Comparison of ENCODE assay signal across 30 mouse cellular contexts in the genomic region with DNA sequence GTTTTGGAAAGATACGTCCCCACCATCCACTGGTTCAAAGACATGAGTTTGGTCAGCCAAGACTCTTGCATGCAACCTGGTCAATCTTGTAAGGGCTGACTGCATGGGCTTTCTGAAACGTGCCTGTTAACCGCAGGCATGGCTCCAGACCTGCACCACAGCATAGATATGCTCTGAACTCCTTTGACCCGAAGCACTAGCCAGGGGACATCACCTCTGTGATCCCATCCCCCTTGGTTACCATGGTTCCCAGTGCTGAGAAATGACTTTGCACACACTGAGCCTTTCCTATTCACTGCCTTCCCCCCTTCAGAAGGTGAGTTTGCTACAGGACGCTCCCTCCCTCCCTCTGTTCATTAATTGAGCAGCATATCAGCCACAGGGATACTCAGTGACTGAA. TPM values are rescaled to one million over a fixed set of nuclear protein-coding genes. Genes with fewer than 3 reads are reported as not detected.
DNase-seq lines count a peak whose midpoint lies in the region; ATAC-seq and TF ChIP-seq lines count a peak whose summit lies in the region.
"Had no signal": no experiment of that assay in that cellular context is flagged by ENCODE, and none has a peak within 500 bp of the region (broad histone marks: within the 10 kb centered on the region; RNA-seq: fewer than 3 reads in every experiment).

No protein-coding gene starts in this region.

- TF ChIP-seq EP300 in heart, adult 2 months (IDR thresholded peaks at IDR 0.05; ENCODE audit: insufficient read depth, low read depth, low read length) = no peak

- no peaks in the 10 kb centered on the region for H3K9me3 ChIP-seq in embryonic facial prominence, embryonic 14.5 days (ENCODE audit: control insufficient read depth, low read length)
- H3K9me3 ChIP-seq in neural tube, embryonic 11.5 days (ENCODE audit: control insufficient read depth, low read length) = no peaks in the 10 kb centered on the region
- H3K9me3 ChIP-seq: G1E; hindbrain, embryonic 13.5 days; liver, embryonic 15.5 days; lung, embryonic 15.5 days; midbrain, embryonic 10.5 days; midbrain, embryonic 15.5 days; neural tube, embryonic 13.5 days had no signal

- H3K4me2 ChIP-seq in embryonic facial prominence, embryonic 14.5 days (ENCODE audit: low read depth, low read length) = no peak overlapping the region
- no peak overlapping the region for H3K4me2 ChIP-seq in neural tube, embryonic 11.5 days (ENCODE audit: low read depth)
- H3K4me2 ChIP-seq: heart, embryonic 11.5 days; hindbrain, embryonic 13.5 days; liver, embryonic 15.5 days; lung, embryonic 15.5 days; midbrain, embryonic 15.5 days; neural tube, embryonic 13.5 days had no signal

- no peak for TF ChIP-seq CTCF in heart, adult 2 months (IDR thresholded peaks at IDR 0.05)

- H3K4me1 ChIP-seq in heart, adult 2 months (ENCODE audit: control insufficient read depth, insufficient read depth, low read length) = peaks cover 6% of the 10 kb centered on the region; the same call in 1 of the 2 replicates
- H3K4me1 ChIP-seq in embryonic facial prominence, embryonic 14.5 days (ENCODE audit: control insufficient read depth, insufficient read depth, low read length) = peaks cover 59% of the 10 kb centered on the region
- H3K4me1 ChIP-seq in neural tube, embryonic 11.5 days (ENCODE audit: control insufficient read depth, insufficient read depth, low read length) = peaks cover 44% of the 10 kb centered on the region
- H3K4me1 ChIP-seq: liver, embryonic 15.5 days had no signal

- WGBS in heart, adult 2 months = 58% methylated on average over 5 of the region's 5 CpGs
- WGBS in embryonic facial prominence, embryonic 14.5 days = 62% methylated on average over 5 of the region's 5 CpGs
- 47% methylated on average over 5 of the region's 5 CpGs for WGBS in neural tube, embryonic 11.5 days

- peak; percentile 80 for DNase-seq in heart, adult 11 months
- DNase-seq in heart, adult 2 months = no peak
- DNase-seq in R1 (ENCODE audit: low read depth, low spot score) = peak; percentile 35
- no peak for DNase-seq in embryonic facial prominence, embryonic 14.5 days (ENCODE audit: low spot score)
- peak; percentile 36 for DNase-seq in neural tube, embryonic 11.5 days (ENCODE audit: low spot score)
- DNase-seq in cerebellum, adult 11-12 months = no peak
- no peak for DNase-seq in layer of hippocampus, adult 9-11 months
- DNase-seq: adrenal gland, postnatal 36 days; cerebellum, adult 2 months; cerebellum, postnatal 14 days; gastrocnemius, postnatal 14 days; heart, postnatal 36 days; kidney, adult 11 months; kidney, postnatal 14 days; retina, postnatal 1 day; right cerebral cortex, postnatal 14 days; spleen, adult 18-20 months; thymus, postnatal 25 days had no signal

- intact Hi-C loops in heart, adult 2 months (cut with DNase I) = no loop called here

- H3K79me2 ChIP-seq in heart, adult 2 months (replicated peaks; ENCODE audit: control insufficient read depth, insufficient read depth, low read length) = no peaks in the 10 kb centered on the region

- no peak for TF ChIP-seq POLR2A in heart, adult 2 months (IDR thresholded peaks at IDR 0.05; ENCODE audit: insufficient read depth, low read depth, low read length)

- ATAC-seq in embryonic facial prominence, embryonic 14.5 days (ENCODE audit: low read depth) = no peak
- ATAC-seq in neural tube, embryonic 11.5 days (ENCODE audit: insufficient read depth, low FRiP score, low TSS enrichment) = no peak
- ATAC-seq: forebrain, embryonic 14.5 days; midbrain, embryonic 15.5 days had no signal

- H3K27ac ChIP-seq in heart, adult 2 months = no peak overlapping the region
- peak overlapping the region; percentile 64; the same call in 1 of the 2 replicates for H3K27ac ChIP-seq in embryonic facial prominence, embryonic 14.5 days (replicated peaks; ENCODE audit: low read depth, low read length)
- no peak overlapping the region for H3K27ac ChIP-seq in neural tube, embryonic 11.5 days (ENCODE audit: low read depth, low read length)
- H3K27ac ChIP-seq: hindbrain, embryonic 13.5 days; left cerebral cortex, adult 2 months; liver, embryonic 15.5 days; lung, embryonic 15.5 days; midbrain, embryonic 10.5 days; midbrain, embryonic 15.5 days; neural tube, embryonic 13.5 days had no signal

- H3K36me3 ChIP-seq in heart, adult 2 months (ENCODE audit: control insufficient read depth, insufficient read depth, low read length) = no peaks in the 10 kb centered on the region
- H3K36me3 ChIP-seq in embryonic facial prominence, embryonic 14.5 days (ENCODE audit: control insufficient read depth, insufficient read depth, low read length) = no peaks in the 10 kb centered on the region
- no peaks in the 10 kb centered on the region for H3K36me3 ChIP-seq in neural tube, embryonic 11.5 days (ENCODE audit: control insufficient read depth, insufficient read depth, low read length)
- H3K36me3 ChIP-seq: G1E; hindbrain, embryonic 13.5 days; liver, embryonic 15.5 days; lung, embryonic 15.5 days; midbrain, embryonic 10.5 days; midbrain, embryonic 15.5 days; neural tube, embryonic 13.5 days had no signal

- H3K9ac ChIP-seq in heart, adult 2 months (ENCODE audit: low read depth, low read length) = no peak overlapping the region
- no peak overlapping the region for H3K9ac ChIP-seq in embryonic facial prominence, embryonic 14.5 days (ENCODE audit: low read depth, low read length)
- H3K9ac ChIP-seq in neural tube, embryonic 11.5 days (ENCODE audit: low read length) = no peak overlapping the region
- H3K9ac ChIP-seq: hindbrain, embryonic 13.5 days; liver, embryonic 15.5 days; lung, embryonic 15.5 days; midbrain, embryonic 15.5 days; neural tube, embryonic 13.5 days had no signal

- no peak overlapping the region for H3K4me3 ChIP-seq in heart, adult 2 months
- no peak overlapping the region for H3K4me3 ChIP-seq in embryonic facial prominence, embryonic 14.5 days (ENCODE audit: low read depth, low read length)
- no peak overlapping the region for H3K4me3 ChIP-seq in neural tube, embryonic 11.5 days (ENCODE audit: low read depth, low read length)
- H3K4me3 ChIP-seq: hindbrain, embryonic 13.5 days; left cerebral cortex, adult 2 months; liver, embryonic 15.5 days; lung, embryonic 15.5 days; midbrain, embryonic 10.5 days; midbrain, embryonic 15.5 days; neural tube, embryonic 13.5 days had no signal

- H3K27me3 ChIP-seq in heart, adult 2 months (ENCODE audit: control insufficient read depth, insufficient read depth, low read length) = no peaks in the 10 kb centered on the region
- H3K27me3 ChIP-seq in embryonic facial prominence, embryonic 14.5 days (replicated peaks; ENCODE audit: control insufficient read depth, insufficient read depth, low read length) = no peaks in the 10 kb centered on the region
- no peaks in the 10 kb centered on the region for H3K27me3 ChIP-seq in neural tube, embryonic 11.5 days (ENCODE audit: control insufficient read depth, insufficient read depth, low read length)
- H3K27me3 ChIP-seq: liver, embryonic 15.5 days; lung, embryonic 15.5 days; midbrain, embryonic 15.5 days had no signal

RNA-seq across cellular contexts. Expression of a gene that starts 54.2 kb away (rescaled TPM):
- total RNA-seq in heart, adult 2 months (2021) = 1 to 10 TPM; 2.2 to 3.6 TPM
- polyA plus RNA-seq in heart, adult 2 months (2012; rRNA removed) = 1.2 and 1.8 TPM in 2 replicates
- 72.0 TPM in 2 replicates for polyA plus RNA-seq in embryonic facial prominence, embryonic 14.5 days (2014; fragmentation: Nextera tagmentation; extraction: Ambion mirVana)
- 9.5 and 13.0 TPM in 2 replicates for polyA plus RNA-seq in neural tube, embryonic 11.5 days (2014; fragmentation: Nextera tagmentation; extraction: Ambion mirVana)
- total RNA-seq: granulocyte monocyte progenitor cell, adult 5-6 weeks; megakaryocyte progenitor cell, adult 5-6 weeks had no signal
- polyA plus RNA-seq: G1E had no signal

Comparison
In these comparisons a context has a peak if more than half of its experiments do, and no peak if none do; other contexts are left out.
1. DNase-seq: peak in heart, adult 11 months (single experiment), R1 (single experiment) and neural tube, embryonic 11.5 days (single experiment); none in heart, adult 2 months (0 of 2), embryonic facial prominence, embryonic 14.5 days (single experiment), cerebellum, adult 11-12 months (single experiment) and layer of hippocampus, adult 9-11 months (single experiment).